Mouse (Mus musculus): Measurements from ENCODE around the gene Prkg1.

DNA sequence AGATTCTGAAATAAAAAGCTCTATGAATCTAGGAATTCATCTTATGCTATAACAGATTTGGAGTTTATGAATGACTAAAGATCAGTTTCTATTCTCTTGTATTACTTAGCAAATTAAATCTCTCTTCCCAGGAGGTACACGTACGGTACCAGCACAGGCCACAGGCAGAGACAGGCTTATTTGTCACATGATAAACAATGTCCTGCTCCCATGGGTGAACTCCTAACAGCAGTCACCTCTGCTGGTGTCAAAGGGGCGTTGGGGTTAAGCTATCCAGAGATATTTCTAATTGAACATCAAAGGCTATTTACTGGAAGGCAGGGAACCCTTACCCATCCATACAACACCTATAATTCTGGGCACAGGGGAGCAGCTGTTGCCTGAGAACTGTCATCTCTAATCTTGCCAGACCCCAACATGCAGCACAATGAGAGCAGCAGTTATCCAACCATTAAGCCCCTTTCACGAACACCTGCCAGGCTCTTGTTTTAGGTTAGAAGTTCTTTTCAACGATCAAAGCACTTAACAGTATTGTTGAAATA, 1122.1 kb downstream of the Prkg1 start:
- TF ChIP-seq CTCF (IDR thresholded peaks at IDR 0.05; ENCODE audit: extremely low read depth, insufficient read depth, low read length), result no peak
- no peak for TF ChIP-seq POLR2A (IDR thresholded peaks at IDR 0.05; ENCODE audit: extremely low read depth, insufficient read depth, low read length)
